Mouse (Mus musculus) midbrain, embryonic 16.5 days (tissue): ENCODE data around the gene Cnot11. TPM values are rescaled to one million over a fixed set of nuclear protein-coding genes. Genes with fewer than 3 reads are reported as not detected.

Experiments used
- ATAC-seq: fragments of 200-750 bp; cut with Nextera tagmentation; 2 replicates; pipeline ENCODE4 v1.8.0; 2017; ENCODE audit warnings: moderate TSS enrichment
- H3K27ac ChIP-seq: fragments of 300-500 bp; sonication (generic); 2 replicates; pipeline ENCODE4 v1.5.1; 2014; ENCODE audit warnings: mild to moderate bottlenecking, low read length, mixed read lengths
- H3K27me3 ChIP-seq: fragments of 300-500 bp; sonication (generic); 2 replicates; pipeline ENCODE4 v1.6.1; 2014; ENCODE audit warnings: low read depth, low read length, mixed read lengths; ENCODE audit not compliant: control insufficient read depth, insufficient read depth
- H3K36me3 ChIP-seq: fragments of 300-500 bp; sonication (generic); 2 replicates; pipeline ENCODE4 v1.6.1; 2014; ENCODE audit warnings: mild to moderate bottlenecking, low read length, moderate library complexity, mixed read lengths; ENCODE audit not compliant: control insufficient read depth, insufficient read depth
- H3K4me1 ChIP-seq: fragments of 300-500 bp; sonication (generic); 2 replicates; pipeline ENCODE4 v1.6.1; 2014; ENCODE audit warnings: mild to moderate bottlenecking, low read length, mixed read lengths; ENCODE audit not compliant: control insufficient read depth, insufficient read depth
- H3K4me2 ChIP-seq: fragments of 300-500 bp; sonication (generic); 2 replicates; pipeline ENCODE4 v1.6.1; 2014; ENCODE audit warnings: mild to moderate bottlenecking, low read length, mixed read lengths
- H3K4me3 ChIP-seq: fragments of 300-500 bp; sonication (generic); 2 replicates; pipeline ENCODE4 v1.5.1; 2014; ENCODE audit warnings: low read depth, mild to moderate bottlenecking, low read length, moderate library complexity, mixed read lengths
- H3K9ac ChIP-seq: fragments of 300-500 bp; sonication (generic); 2 replicates; pipeline ENCODE4 v1.6.1; 2014; ENCODE audit warnings: low read depth, low read length, mixed read lengths
- H3K9me3 ChIP-seq: fragments of 300-500 bp; sonication (generic); replicated peaks from 2 replicates; pipeline ENCODE4 v1.6.1; 2014; ENCODE audit warnings: mild to moderate bottlenecking, low read length, mixed read lengths; ENCODE audit not compliant: control insufficient read depth, poor library complexity, severe bottlenecking
- WGBS: fragments of 180-500 bp; shearing (Covaris S2); extraction: QIAGEN DNeasy Blood & Tissue Kit; methylation state at CpG from one replicate; pipeline ENCODE4 v1.1.7; 2014; 5-methylcytosine and 5-hydroxymethylcytosine counted together
- polyA plus RNA-seq: library from polyadenylated mRNA; unstranded; fragments of >200 nt; fragmentation: Nextera tagmentation; extraction: Ambion mirVana; gene quantifications from 2 replicates; pipeline ENCODE4 v1.2.1, GENCODE M21; 2015

Cnot11 gene
- polyA plus RNA-seq, 1 experiment from 2014 or later: 10.5 TPM

DNA sequence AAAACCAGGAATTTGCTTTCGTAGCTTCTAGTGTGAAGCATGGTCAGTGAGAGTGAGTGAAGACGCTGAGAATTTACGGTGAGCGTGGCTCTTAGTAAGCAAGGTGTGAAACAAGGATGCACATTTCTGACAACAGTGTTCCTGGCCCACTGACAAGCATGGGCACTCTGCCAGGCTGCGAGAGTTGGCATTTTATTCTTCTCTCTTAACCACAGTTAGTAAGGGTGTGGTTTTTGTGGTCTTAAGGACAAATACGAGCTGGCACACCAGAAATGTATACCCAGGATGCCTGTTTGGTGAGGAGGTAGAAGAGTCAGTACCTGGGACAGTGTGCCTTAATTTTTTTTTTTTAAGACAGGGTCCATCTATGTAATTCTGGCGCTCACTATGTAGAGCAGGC is 10.8 kb downstream of the Cnot11 start:
- WGBS: 91% methylated on average over 7 of the region's 7 CpGs
- Histone ChIP-seq H3K9me3 (peaks cover 3% of the 10 kb centered on the region; the same call in 1 of the 2 replicates), H3K4me2 (no peak overlapping the region), H3K36me3 (peaks cover 36% of the 10 kb centered on the region), H3K9ac (no peak overlapping the region), H3K27me3 (no peaks in the 10 kb centered on the region), H3K27ac (no peak overlapping the region), H3K4me3 (no peak overlapping the region), H3K4me1 (no peaks in the 10 kb centered on the region)
- no peak for ATAC-seq

- Histone ChIP-seq H3K9ac (no peak overlapping the region), H3K4me2 (no peak overlapping the region), H3K36me3 (peaks cover 34% of the 10 kb centered on the region), H3K27ac (no peak overlapping the region), H3K9me3 (no peaks in the 10 kb centered on the region), H3K4me3 (no peak overlapping the region), H3K27me3 (no peaks in the 10 kb centered on the region), H3K4me1 (no peaks in the 10 kb centered on the region)
- 87% methylated on average over 6 of the region's 6 CpGs for WGBS
- ATAC-seq: no peak
Observed at GRCm38 (mm10) chr1:39546160-39546866, 11.5 kb downstream of the Cnot11 start.

DNA sequence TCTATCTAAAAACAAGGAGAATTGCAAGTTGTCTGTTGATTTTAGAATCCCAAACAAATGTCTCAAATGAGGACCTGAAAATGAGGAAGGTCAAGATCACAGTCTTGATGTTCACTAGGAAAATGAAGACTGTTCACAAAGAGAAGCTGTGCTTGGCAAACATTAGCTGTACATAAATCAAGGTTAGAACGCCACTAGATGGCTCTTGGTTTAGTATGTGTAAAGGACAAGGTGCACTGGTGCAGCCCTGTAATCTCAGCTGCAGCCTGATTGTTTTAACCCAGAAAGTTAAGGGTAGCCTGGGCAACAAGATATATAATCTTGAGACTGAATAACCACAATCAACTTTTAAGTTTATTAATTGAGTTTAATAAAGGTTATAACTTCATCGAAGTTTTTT is 12.4 kb downstream of the Cnot11 start:
- no peak overlapping the region for H3K9ac ChIP-seq
- no peak for ATAC-seq
- H3K9me3 ChIP-seq: no peaks in the 10 kb centered on the region
- no peak overlapping the region for H3K4me3 ChIP-seq
- WGBS: 75% methylated on average over 2 of the region's 2 CpGs
- peaks cover 34% of the 10 kb centered on the region for H3K36me3 ChIP-seq
- no peaks in the 10 kb centered on the region for H3K27me3 ChIP-seq
- no peaks in the 10 kb centered on the region for H3K4me1 ChIP-seq
- no peak overlapping the region for H3K4me2 ChIP-seq
- H3K27ac ChIP-seq: no peak overlapping the region

- Histone ChIP-seq H3K9ac (no peak overlapping the region), H3K9me3 (no peaks in the 10 kb centered on the region), H3K4me1 (no peaks in the 10 kb centered on the region), H3K27me3 (no peaks in the 10 kb centered on the region), H3K4me3 (no peak overlapping the region), H3K27ac (no peak overlapping the region), H3K36me3 (peaks cover 21% of the 10 kb centered on the region), H3K4me2 (no peak overlapping the region)
- 92% methylated on average over 2 of the region's 2 CpGs for WGBS
- ATAC-seq: no peak
Observed at GRCm38 (mm10) chr1:39549831-39550230, 15.0 kb downstream of the Cnot11 start.

DNA sequence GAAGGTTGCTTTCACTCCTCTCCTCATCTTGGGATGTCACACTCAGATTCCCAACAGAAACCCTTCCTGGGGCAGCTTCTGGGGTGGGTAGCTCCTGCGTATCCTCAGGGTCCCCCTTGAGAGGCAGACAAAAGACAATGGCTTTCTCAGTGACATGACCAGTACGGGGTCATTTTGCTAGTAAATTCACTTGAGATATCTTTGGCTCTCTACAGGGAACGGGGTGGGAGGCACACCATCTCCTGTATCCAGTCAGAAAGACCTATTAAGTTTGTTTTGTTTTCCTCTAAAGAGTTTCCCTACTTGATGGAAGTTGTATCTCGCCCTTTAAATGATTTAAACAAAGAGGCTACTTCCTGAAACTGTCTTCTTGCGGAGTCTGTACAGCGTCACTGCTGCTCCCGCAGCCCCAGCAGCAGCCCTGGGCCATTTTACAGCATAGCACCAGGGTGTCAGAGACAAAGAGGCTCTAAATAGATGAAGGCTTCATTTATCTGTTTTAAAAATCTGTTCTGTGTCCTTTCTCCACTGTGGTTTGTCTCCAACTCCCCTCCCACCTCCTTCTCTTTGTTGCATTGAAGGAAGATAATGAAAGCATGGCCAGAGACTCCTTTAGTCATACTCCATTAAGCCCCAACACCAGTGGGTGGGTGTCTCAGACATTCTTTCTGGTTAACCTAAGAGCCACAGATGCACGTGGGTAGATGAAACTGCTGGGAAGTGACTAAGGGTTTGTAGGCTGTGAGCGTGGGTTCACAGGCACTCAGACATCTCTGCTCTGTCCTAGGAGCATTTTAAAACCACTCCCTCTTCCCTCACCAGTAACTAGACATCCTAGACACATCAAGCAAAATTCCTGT is 21.0 kb downstream of the Cnot11 start:
- H3K27ac ChIP-seq: no peak overlapping the region
- no peak for ATAC-seq
- H3K27me3 ChIP-seq: no peaks in the 10 kb centered on the region
- H3K9ac ChIP-seq: no peak overlapping the region
- H3K4me2 ChIP-seq: no peak overlapping the region
- 67% methylated on average over 9 of the region's 9 CpGs for WGBS
- no peak overlapping the region for H3K4me3 ChIP-seq
- peaks cover 6% of the 10 kb centered on the region for H3K36me3 ChIP-seq
- no peaks in the 10 kb centered on the region for H3K9me3 ChIP-seq
- no peaks in the 10 kb centered on the region for H3K4me1 ChIP-seq

GRCm38 (mm10) chr1:39559009-39559408 is 24.2 kb downstream of the Cnot11 start:
- H3K4me3 ChIP-seq: no peak overlapping the region
- H3K9me3 ChIP-seq: no peaks in the 10 kb centered on the region
- no peaks in the 10 kb centered on the region for H3K27me3 ChIP-seq
- no peaks in the 10 kb centered on the region for H3K4me1 ChIP-seq
- H3K27ac ChIP-seq: no peak overlapping the region
- 99% methylated on average over 2 of the region's 2 CpGs for WGBS
- H3K36me3 ChIP-seq: peaks cover 7% of the 10 kb centered on the region
- H3K9ac ChIP-seq: no peak overlapping the region
- H3K4me2 ChIP-seq: no peak overlapping the region
- ATAC-seq: no peak

DNA sequence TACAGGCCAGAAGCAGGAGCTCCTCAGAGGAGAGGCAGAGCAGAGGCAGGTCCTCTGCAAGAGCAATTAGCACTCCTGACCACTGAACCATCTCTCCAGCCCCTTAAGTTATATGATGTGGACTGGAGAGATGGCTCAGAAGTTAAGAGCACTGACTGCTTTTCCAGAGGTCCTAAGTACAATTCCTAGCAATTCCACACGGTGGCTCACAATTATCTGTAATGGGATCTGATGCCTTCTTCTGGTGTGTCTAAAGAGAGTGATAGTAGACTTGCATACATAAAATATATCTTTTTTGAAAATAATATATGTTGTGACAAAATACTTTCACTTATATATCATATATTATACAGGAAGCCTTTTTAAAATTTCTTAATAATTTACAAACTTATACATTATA is 27.1 kb downstream of the Cnot11 start:
- WGBS: 72% methylated on average over 1 of the region's 1 CpGs

GRCm38 (mm10) chr1:39563161-39563560 is 28.4 kb downstream of the Cnot11 start:
- ATAC-seq: no peak
- Histone ChIP-seq H3K27ac (no peak overlapping the region), H3K4me2 (no peak overlapping the region), H3K36me3 (peaks cover 2% of the 10 kb centered on the region; the same call in 1 of the 2 replicates), H3K27me3 (no peaks in the 10 kb centered on the region), H3K4me1 (no peaks in the 10 kb centered on the region), H3K9me3 (no peaks in the 10 kb centered on the region), H3K4me3 (no peak overlapping the region), H3K9ac (no peak overlapping the region)
- WGBS: 91% methylated on average over 7 of the region's 7 CpGs

More for the DNA sequence above, 27.1 kb downstream of the Cnot11 start:
- Histone ChIP-seq H3K9ac (no peak overlapping the region), H3K4me2 (no peak overlapping the region), H3K27me3 (no peaks in the 10 kb centered on the region), H3K36me3 (peaks cover 2% of the 10 kb centered on the region; the same call in 1 of the 2 replicates), H3K27ac (no peak overlapping the region), H3K4me1 (no peaks in the 10 kb centered on the region), H3K9me3 (no peaks in the 10 kb centered on the region), H3K4me3 (no peak overlapping the region)
- no peak for ATAC-seq

- Histone ChIP-seq H3K27ac (no peak overlapping the region), H3K4me2 (no peak overlapping the region), H3K27me3 (no peaks in the 10 kb centered on the region), H3K9me3 (no peaks in the 10 kb centered on the region), H3K9ac (no peak overlapping the region), H3K36me3 (peaks cover 2% of the 10 kb centered on the region; the same call in 1 of the 2 replicates), H3K4me1 (no peaks in the 10 kb centered on the region), H3K4me3 (no peak overlapping the region)
- ATAC-seq: no peak
- 78% methylated on average over 3 of the region's 3 CpGs for WGBS
Observed at GRCm38 (mm10) chr1:39564603-39565002, 29.8 kb downstream of the Cnot11 start.
